Mouse (Mus musculus): ENCODE data around the gene Med12. TPM values are rescaled to one million over a fixed set of nuclear protein-coding genes. Genes with fewer than 3 reads are reported as not detected.

The Med12 gene
- total RNA-seq, 2 experiments from 2014 or later, result 21.2 to 39.4 TPM

Other genes with a start within 250 kb of the Med12 start
- under 1 TPM in 1 of 2 experiments, not detected in 1; 0.10 TPM for gene Tex11, start 214.4 kb upstream of the Med12 start, total RNA-seq (2021)
- gene Slc7a3, start 188.0 kb upstream of the Med12 start, total RNA-seq (2021), result 1 to 10 TPM; 5.0 to 5.4 TPM
- 10 to 100 TPM; 72.9 to 83.2 TPM for gene Snx12, start 51.5 kb upstream of the Med12 start, total RNA-seq (2021)
- 10 to 100 TPM; 18.4 to 22.8 TPM for gene Foxo4, start 19.5 kb upstream of the Med12 start, total RNA-seq (2021)
- gene Gm614, start 10.0 kb upstream of the Med12 start, total RNA-seq (2021), result not detected
- 1 to 10 TPM; 1.3 to 1.4 TPM for gene Il2rg, start 5.8 kb upstream of the Med12 start, total RNA-seq (2021)
- not detected for gene Gm20489, start 5.0 kb upstream of the Med12 start, total RNA-seq (2021)
- gene Nlgn3, start 25.1 kb downstream of the Med12 start, total RNA-seq (2021), result 100 to 1,000 TPM; 194 to 212 TPM
- gene Gjb1, start 102.3 kb downstream of the Med12 start, total RNA-seq (2021), result 10 to 100 TPM; 13.2 TPM
- gene Zmym3, start 146.8 kb downstream of the Med12 start, total RNA-seq (2021), result 100 to 1,000 TPM; 134 to 167 TPM
- gene Nono, start 155.3 kb downstream of the Med12 start, total RNA-seq (2021), result 100 to 1,000 TPM; 131 to 158 TPM
- 1 to 10 TPM in 1 of 2 experiments, under 1 TPM in 1; 0.42 to 1.8 TPM for gene Itgb1bp2, start 175.1 kb downstream of the Med12 start, total RNA-seq (2021)

Measured in layer of hippocampus, postnatal 25 days (tissue).